29 mouse cellular contexts compared by ENCODE assay signal in the genomic region with DNA sequence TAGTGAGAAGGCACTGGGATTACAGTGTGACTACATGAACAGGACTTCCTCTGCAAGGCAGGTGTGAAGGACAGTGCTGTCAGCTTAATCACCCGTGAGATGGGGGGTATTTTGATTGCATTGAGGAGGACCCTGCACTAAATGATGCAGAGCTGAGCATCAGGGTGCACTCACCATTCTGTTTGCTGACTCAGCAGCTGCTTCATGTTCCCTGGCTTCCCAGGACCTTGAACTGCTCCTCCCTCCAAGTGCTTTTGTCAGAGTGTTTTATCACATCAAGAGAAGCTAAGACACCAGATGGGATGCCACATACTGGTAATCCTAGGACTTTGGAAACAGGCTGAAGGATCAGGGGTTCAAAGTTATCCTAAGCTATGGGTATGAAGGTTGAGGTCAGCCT. TPM values are rescaled to one million over a fixed set of nuclear protein-coding genes. Genes with fewer than 3 reads are reported as not detected.
DNase-seq lines count a peak whose midpoint lies in the region; ATAC-seq and TF ChIP-seq lines count a peak whose summit lies in the region.
"Had no signal": no experiment of that assay in that cellular context is flagged by ENCODE, and none has a peak within 500 bp of the region (broad histone marks: within the 10 kb centered on the region; RNA-seq: fewer than 3 reads in every experiment).

No protein-coding gene starts in this region.

- 75% methylated on average over 1 of the region's 1 CpGs for WGBS in hindbrain, postnatal 0 days
- 87% methylated on average over 1 of the region's 1 CpGs for WGBS in hindbrain, embryonic 11.5 days
- 47% methylated on average over 1 of the region's 1 CpGs for WGBS in kidney, embryonic 15.5 days
- WGBS in kidney, adult 2 months, result 45% methylated on average over 1 of the region's 1 CpGs

- dilution Hi-C loops in CH12.LX (cut with MboI; ENCODE audit: extremely low pct_ligation_motif_present, extremely low pct_unique_long_range_greater_than_20kb, low sequenced_read_pairs), result no loop called here

- no peak overlapping the region for H3K4me2 ChIP-seq in hindbrain, postnatal 0 days (ENCODE audit: low read depth, low read length)
- H3K4me2 ChIP-seq in hindbrain, embryonic 11.5 days (replicated peaks; ENCODE audit: low read depth, low read length), result no peak overlapping the region
- H3K4me2 ChIP-seq in kidney, embryonic 15.5 days, result no peak overlapping the region
- H3K4me2 ChIP-seq in CH12.LX (ENCODE audit: insufficient read depth, low read depth, poor library complexity, severe bottlenecking), result no peak overlapping the region
- H3K4me2 ChIP-seq: embryonic facial prominence, embryonic 13.5 days; embryonic facial prominence, embryonic 15.5 days; forebrain, embryonic 12.5 days had no signal

- peaks cover 19% of the 10 kb centered on the region for H3K79me2 ChIP-seq in CH12.LX (replicated peaks; ENCODE audit: control insufficient read depth, extremely low read depth, insufficient read depth, poor library complexity, severe bottlenecking)

- no peak overlapping the region for H3K27ac ChIP-seq in hindbrain, postnatal 0 days
- H3K27ac ChIP-seq in hindbrain, embryonic 11.5 days (ENCODE audit: low read depth, low read length), result no peak overlapping the region
- no peak overlapping the region for H3K27ac ChIP-seq in kidney, embryonic 15.5 days
- no peak overlapping the region for H3K27ac ChIP-seq in kidney, adult 2 months (ENCODE audit: insufficient read depth, low read depth, low read length)
- no peak overlapping the region for H3K27ac ChIP-seq in CH12.LX (ENCODE audit: insufficient read depth, low read depth)
- H3K27ac ChIP-seq in ES-E14 (ENCODE audit: insufficient read depth, low read depth, low read length, poor library complexity, severe bottlenecking), result no peak overlapping the region
- H3K27ac ChIP-seq in left cerebral cortex, adult 2 months, result no peak overlapping the region
- H3K27ac ChIP-seq: embryonic facial prominence, embryonic 13.5 days; embryonic facial prominence, embryonic 15.5 days; forebrain, embryonic 10.5 days; forebrain, embryonic 12.5 days had no signal

- no peak for TF ChIP-seq POLR2A in kidney, adult 2 months (IDR thresholded peaks at IDR 0.05; ENCODE audit: low read depth, low read length)
- no peak for TF ChIP-seq POLR2A in CH12.LX (IDR thresholded peaks at IDR 0.05; ENCODE audit: low read depth, low read length)

- no peak for TF ChIP-seq RAD21 in CH12.LX (IDR thresholded peaks at IDR 0.05; ENCODE audit: low read depth, low read length)

- H3K9ac ChIP-seq in hindbrain, postnatal 0 days (replicated peaks; ENCODE audit: low read length), result 0 out of 2 replicates have a peak overlapping the region, but pooled peaks have one; percentile 9
- no peak overlapping the region for H3K9ac ChIP-seq in hindbrain, embryonic 11.5 days (ENCODE audit: low read depth, low read length)
- no peak overlapping the region for H3K9ac ChIP-seq in kidney, embryonic 15.5 days
- H3K9ac ChIP-seq in CH12.LX (ENCODE audit: insufficient read depth, low read depth) (no peak overlapping the region), ES-E14 (ENCODE audit: insufficient read depth, low read depth, low read length, poor library complexity, severe bottlenecking) (no peak overlapping the region)
- H3K9ac ChIP-seq: embryonic facial prominence, embryonic 13.5 days; embryonic facial prominence, embryonic 15.5 days; forebrain, embryonic 12.5 days had no signal

- no peaks in the 10 kb centered on the region for H3K27me3 ChIP-seq in hindbrain, postnatal 0 days (ENCODE audit: insufficient read depth, low read length)
- H3K27me3 ChIP-seq in hindbrain, embryonic 11.5 days (ENCODE audit: control insufficient read depth, insufficient read depth, low read length), result peaks cover 17% of the 10 kb centered on the region
- H3K27me3 ChIP-seq in kidney, embryonic 15.5 days, result peaks cover 28% of the 10 kb centered on the region
- no peaks in the 10 kb centered on the region for H3K27me3 ChIP-seq in kidney, adult 2 months (replicated peaks; ENCODE audit: control insufficient read depth, insufficient read depth, low read length)
- no peaks in the 10 kb centered on the region for H3K27me3 ChIP-seq in CH12.LX (replicated peaks)
- H3K27me3 ChIP-seq: Patski had no signal

- no peak for TF ChIP-seq CTCF in hindbrain, postnatal 0 days (IDR thresholded peaks at IDR 0.05; ENCODE audit: low read depth)
- no peak for TF ChIP-seq CTCF in kidney, adult 2 months (conservative IDR thresholded peaks at IDR 0.05; ENCODE audit: insufficient read depth, insufficient read length, low read depth, low read length)
- no peak for TF ChIP-seq CTCF in CH12.LX (conservative IDR thresholded peaks at IDR 0.05 in 1 of 2, IDR thresholded peaks at IDR 0.05 in 1 of 2; ENCODE audit: low read depth in 2 of 2, low read length in 2 of 2)
- TF ChIP-seq CTCF in left cerebral cortex, adult 2 months (IDR thresholded peaks at IDR 0.05), result no peak

- no peak for DNase-seq in hindbrain, postnatal 0 days (ENCODE audit: low spot score)
- DNase-seq in hindbrain, embryonic 11.5 days (ENCODE audit: low spot score), result no peak
- no peak for DNase-seq in kidney, adult 2 months
- DNase-seq in CH12.LX (ENCODE audit: extremely low read depth) (no peak), ES-E14 (ENCODE audit: low read depth, low spot score) (no peak)
- no peak for DNase-seq in left cerebral cortex, adult 2 months (ENCODE audit: extremely low spot score in 1 of 2, low spot score in 2 of 2)
- no peak for DNase-seq in embryo, embryonic 9.5 days (ENCODE audit: extremely low spot score)
- DNase-seq: adrenal gland, adult 8-10 months; adrenal gland, postnatal 14 days; adrenal gland, postnatal 36 days; B cell, adult 2 months; cerebellum, adult 11-12 months; cerebellum, adult 2 months; cerebellum, adult 9-10 months; cerebellum, postnatal 10 days; cerebellum, postnatal 25 days had no signal

- H3K4me3 ChIP-seq in hindbrain, postnatal 0 days (ENCODE audit: low read length), result no peak overlapping the region
- no peak overlapping the region for H3K4me3 ChIP-seq in hindbrain, embryonic 11.5 days (ENCODE audit: low read depth, low read length)
- no peak overlapping the region for H3K4me3 ChIP-seq in kidney, embryonic 15.5 days (replicated peaks)
- H3K4me3 ChIP-seq in kidney, adult 2 months (ENCODE audit: insufficient read depth, low read depth, low read length), result no peak overlapping the region
- H3K4me3 ChIP-seq in CH12.LX (replicated peaks in 1 of 3; ENCODE audit: low read depth in 2 of 3, low read length in 2 of 3, poor library complexity in 1 of 3), result no peak overlapping the region
- H3K4me3 ChIP-seq in ES-E14 (ENCODE audit: insufficient read depth in 1 of 2, low read depth in 1 of 2, low read length in 2 of 2, poor library complexity in 1 of 2, severe bottlenecking in 1 of 2), result no peak overlapping the region
- H3K4me3 ChIP-seq in left cerebral cortex, adult 2 months, result no peak overlapping the region
- H3K4me3 ChIP-seq: embryonic facial prominence, embryonic 13.5 days; embryonic facial prominence, embryonic 15.5 days; erythroblast, embryonic 14.5 days; forebrain, embryonic 10.5 days; forebrain, embryonic 12.5 days had no signal

- in situ Hi-C loops in CH12.LX (cut with MboI; ENCODE audit: low pct_ligation_motif_present, low pct_unique_long_range_greater_than_20kb, low sequenced_read_pairs) (no loop called here), ES-E14 (cut with MboI; ENCODE audit: low sequenced_read_pairs in 2 of 2, unreplicated experiment in 2 of 2) (loop anchor here in 1 of 2 experiments (25.0 kb wide), 1 partner anchor 381 kb away; a partner anchor contains a TSS)

- no peaks in the 10 kb centered on the region for H3K4me1 ChIP-seq in hindbrain, postnatal 0 days (ENCODE audit: insufficient read depth, low read length)
- H3K4me1 ChIP-seq in hindbrain, embryonic 11.5 days (replicated peaks; ENCODE audit: control insufficient read depth, insufficient read depth, low read length), result no peaks in the 10 kb centered on the region; the same call in 1 of the 2 replicates
- peaks cover 16% of the 10 kb centered on the region for H3K4me1 ChIP-seq in kidney, embryonic 15.5 days
- H3K4me1 ChIP-seq in kidney, adult 2 months (ENCODE audit: control insufficient read depth, insufficient read depth, low read length), result no peaks in the 10 kb centered on the region; the same call in 1 of the 2 replicates
- H3K4me1 ChIP-seq in CH12.LX (ENCODE audit: control insufficient read depth in 1 of 2, insufficient read depth in 2 of 2) (peaks cover 0 to 12% of the 10 kb centered on the region in 2 experiments; a peak in 2 of 4 replicates), ES-E14 (ENCODE audit: control insufficient read depth in 2 of 2, insufficient read depth in 2 of 2, low read length in 2 of 2, poor library complexity in 1 of 2) (peaks cover 6 to 19% of the 10 kb centered on the region in 2 experiments; a peak in 3 of 4 replicates)

- no peak for TF ChIP-seq EP300 in CH12.LX (IDR thresholded peaks at IDR 0.05; ENCODE audit: low read length)

- ATAC-seq in hindbrain, postnatal 0 days, result no peak
- ATAC-seq in hindbrain, embryonic 11.5 days (ENCODE audit: low FRiP score), result no peak
- ATAC-seq in kidney, embryonic 15.5 days (replicated peaks; ENCODE audit: low FRiP score), result 0 out of 2 replicates have a peak, but pooled peaks have one; percentile 22
- ATAC-seq: activated CD4-positive, CD25-positive, alpha-beta regulatory T cell, adult 4 months; CD4-positive, CD25-positive, alpha-beta regulatory T cell, adult 4 months; forebrain, embryonic 14.5 days; forebrain, embryonic 16.5 days; Patski had no signal

- intact Hi-C loops in left cerebral cortex, adult 2 months (cut with DNase I), result no loop called here

- no peaks in the 10 kb centered on the region for H3K9me3 ChIP-seq in hindbrain, postnatal 0 days (ENCODE audit: low read length)
- H3K9me3 ChIP-seq in hindbrain, embryonic 11.5 days (ENCODE audit: control insufficient read depth, low read length), result no peaks in the 10 kb centered on the region
- H3K9me3 ChIP-seq in kidney, embryonic 15.5 days (replicated peaks), result no peaks in the 10 kb centered on the region
- H3K9me3 ChIP-seq in CH12.LX (replicated peaks; ENCODE audit: low read length) (peaks cover 13% of the 10 kb centered on the region), ES-E14 (ENCODE audit: control insufficient read depth, insufficient read depth, low read depth, low read length) (no peaks in the 10 kb centered on the region)
- H3K9me3 ChIP-seq: embryonic facial prominence, embryonic 13.5 days; embryonic facial prominence, embryonic 15.5 days had no signal

- peaks cover 2% of the 10 kb centered on the region; the same call in 1 of the 2 replicates for H3K36me3 ChIP-seq in hindbrain, postnatal 0 days (ENCODE audit: insufficient read depth, low read length)
- peaks cover 29% of the 10 kb centered on the region for H3K36me3 ChIP-seq in hindbrain, embryonic 11.5 days (ENCODE audit: control insufficient read depth, insufficient read depth, low read length)
- peaks cover 62% of the 10 kb centered on the region for H3K36me3 ChIP-seq in kidney, embryonic 15.5 days
- H3K36me3 ChIP-seq in kidney, adult 2 months (ENCODE audit: control insufficient read depth, insufficient read depth, low read length), result no peaks in the 10 kb centered on the region
- H3K36me3 ChIP-seq in CH12.LX (replicated peaks in 1 of 2; ENCODE audit: control insufficient read depth in 1 of 2, insufficient read depth in 1 of 2, low read length in 1 of 2) (peaks cover 48 to 79% of the 10 kb centered on the region in 2 experiments), ES-E14 (ENCODE audit: control insufficient read depth, insufficient read depth, low read length, poor library complexity, severe bottlenecking) (peaks cover 48% of the 10 kb centered on the region)

RNA-seq across cellular contexts. Expression of a gene that starts 4.6 kb away (rescaled TPM):
- total RNA-seq in hindbrain, postnatal 0 days (2014; rRNA removed), result 0.31 and 0.58 TPM in 2 replicates
- polyA plus RNA-seq in hindbrain, postnatal 0 days (2015; fragmentation: Nextera tagmentation; extraction: Ambion mirVana), result 0.09 TPM in 1 of 2 replicates, not detected in the other
- not detected in 2 replicates for polyA plus RNA-seq in hindbrain, embryonic 11.5 days (2014; fragmentation: Nextera tagmentation; extraction: Ambion mirVana)
- polyA plus RNA-seq in kidney, embryonic 15.5 days (2015; fragmentation: Nextera tagmentation; extraction: Ambion mirVana), result not detected in 2 replicates
- polyA plus RNA-seq in kidney, adult 2 months (2012; rRNA removed), result 0.08 and 0.10 TPM in 2 replicates
- total RNA-seq in CH12.LX (2012; rRNA removed), result not detected in 2 replicates
- total RNA-seq in CH12.LX (2014; rRNA removed), result not detected in 2 replicates
- not detected in 2 replicates for polyA plus RNA-seq in CH12.LX (2012; ENCODE audit: insufficient read length, low read depth)
- 0.36 and 0.58 TPM in 2 replicates for total RNA-seq in ES-E14 (2012; rRNA removed)
- under 1 TPM in 1 of 2 experiments, not detected in 1; 0.19 TPM for total RNA-seq in left cerebral cortex, adult 2 months (2021)
- total RNA-seq: adrenal gland, adult 18-20 months; adrenal gland, adult 8-10 months; adrenal gland, postnatal 14 days; adrenal gland, postnatal 36 days had no signal
- polyA plus RNA-seq: activated CD4-positive, CD25-positive, alpha-beta regulatory T cell, adult 4 months; CD4-positive, CD25-positive, alpha-beta regulatory T cell, adult 4 months; embryonic facial prominence, embryonic 11.5 days; embryonic facial prominence, embryonic 13.5 days; embryonic facial prominence, embryonic 15.5 days; erythroblast, embryonic 14.5 days; forebrain, embryonic 10.5 days; forebrain, embryonic 12.5 days; forebrain, embryonic 14.5 days; forebrain, embryonic 16.5 days had no signal

RNA-seq across cellular contexts. Expression of a gene that starts 6.9 kb away (rescaled TPM):
- 5.6 and 14.6 TPM in 2 replicates for total RNA-seq in hindbrain, postnatal 0 days (2014; rRNA removed)
- polyA plus RNA-seq in hindbrain, postnatal 0 days (2015; fragmentation: Nextera tagmentation; extraction: Ambion mirVana), result 45.3 and 50.4 TPM in 2 replicates
- polyA plus RNA-seq in hindbrain, embryonic 11.5 days (2014; fragmentation: Nextera tagmentation; extraction: Ambion mirVana), result 296 and 301 TPM in 2 replicates
- polyA plus RNA-seq in kidney, embryonic 15.5 days (2015; fragmentation: Nextera tagmentation; extraction: Ambion mirVana), result 310 and 329 TPM in 2 replicates
- polyA plus RNA-seq in kidney, adult 2 months (2012; rRNA removed), result 0.75 and 1.3 TPM in 2 replicates
- total RNA-seq in CH12.LX (2012; rRNA removed), result 193 and 237 TPM in 2 replicates
- 242 and 270 TPM in 2 replicates for total RNA-seq in CH12.LX (2014; rRNA removed)
- 286 and 289 TPM in 2 replicates for polyA plus RNA-seq in CH12.LX (2012; ENCODE audit: insufficient read length, low read depth)
- 125 and 166 TPM in 2 replicates for total RNA-seq in ES-E14 (2012; rRNA removed)
- total RNA-seq in left cerebral cortex, adult 2 months (2021), result 1 to 10 TPM in 1 of 2 experiments, under 1 TPM in 1; 0.95 to 1.3 TPM

RNA-seq across cellular contexts. Expression of a gene that starts 17.3 kb away (rescaled TPM):
- total RNA-seq in hindbrain, postnatal 0 days (2014; rRNA removed), result 1.9 and 4.7 TPM in 2 replicates
- 2.0 and 3.4 TPM in 2 replicates for polyA plus RNA-seq in hindbrain, postnatal 0 days (2015; fragmentation: Nextera tagmentation; extraction: Ambion mirVana)
- polyA plus RNA-seq in hindbrain, embryonic 11.5 days (2014; fragmentation: Nextera tagmentation; extraction: Ambion mirVana), result 1.4 and 1.7 TPM in 2 replicates
- polyA plus RNA-seq in kidney, embryonic 15.5 days (2015; fragmentation: Nextera tagmentation; extraction: Ambion mirVana), result 5.3 TPM in 2 replicates
- polyA plus RNA-seq in kidney, adult 2 months (2012; rRNA removed), result 14.9 and 20.1 TPM in 2 replicates
- total RNA-seq in CH12.LX (2012; rRNA removed), result not detected in 2 replicates
- total RNA-seq in CH12.LX (2014; rRNA removed), result not detected in 2 replicates
- not detected in 2 replicates for polyA plus RNA-seq in CH12.LX (2012; ENCODE audit: insufficient read length, low read depth)
- 1.2 and 3.1 TPM in 2 replicates for total RNA-seq in ES-E14 (2012; rRNA removed)
- total RNA-seq in left cerebral cortex, adult 2 months (2021), result 1 to 10 TPM; 4.7 to 5.4 TPM

RNA-seq across cellular contexts. Expression of a gene that starts 30.1 kb away (rescaled TPM):
- total RNA-seq in hindbrain, postnatal 0 days (2014; rRNA removed), result 26.1 and 31.5 TPM in 2 replicates
- polyA plus RNA-seq in hindbrain, postnatal 0 days (2015; fragmentation: Nextera tagmentation; extraction: Ambion mirVana), result 21.2 and 25.0 TPM in 2 replicates
- 73.3 and 84.3 TPM in 2 replicates for polyA plus RNA-seq in hindbrain, embryonic 11.5 days (2014; fragmentation: Nextera tagmentation; extraction: Ambion mirVana)
- polyA plus RNA-seq in kidney, embryonic 15.5 days (2015; fragmentation: Nextera tagmentation; extraction: Ambion mirVana), result 127 and 128 TPM in 2 replicates
- polyA plus RNA-seq in kidney, adult 2 months (2012; rRNA removed), result 15.5 and 15.8 TPM in 2 replicates
- 235 and 236 TPM in 2 replicates for total RNA-seq in CH12.LX (2012; rRNA removed)
- total RNA-seq in CH12.LX (2014; rRNA removed), result 146 and 149 TPM in 2 replicates
- 158 and 179 TPM in 2 replicates for polyA plus RNA-seq in CH12.LX (2012; ENCODE audit: insufficient read length, low read depth)
- total RNA-seq in ES-E14 (2012; rRNA removed), result 77.5 and 89.3 TPM in 2 replicates
- total RNA-seq in left cerebral cortex, adult 2 months (2021), result 1 to 10 TPM in 1 of 2 experiments, under 1 TPM in 1; 0.81 to 1.0 TPM

RNA-seq across cellular contexts. Expression of a gene that starts 30.3 kb away (rescaled TPM):
- 4.8 and 7.5 TPM in 2 replicates for total RNA-seq in hindbrain, postnatal 0 days (2014; rRNA removed)
- polyA plus RNA-seq in hindbrain, postnatal 0 days (2015; fragmentation: Nextera tagmentation; extraction: Ambion mirVana), result 7.9 and 9.0 TPM in 2 replicates
- polyA plus RNA-seq in hindbrain, embryonic 11.5 days (2014; fragmentation: Nextera tagmentation; extraction: Ambion mirVana), result 3.4 and 3.5 TPM in 2 replicates
- 3.9 and 6.7 TPM in 2 replicates for polyA plus RNA-seq in kidney, embryonic 15.5 days (2015; fragmentation: Nextera tagmentation; extraction: Ambion mirVana)
- 85.6 and 89.7 TPM in 2 replicates for polyA plus RNA-seq in kidney, adult 2 months (2012; rRNA removed)
- total RNA-seq in CH12.LX (2012; rRNA removed) (6.8 and 7.3 TPM in 2 replicates), CH12.LX (2014; rRNA removed) (5.0 and 5.7 TPM in 2 replicates), ES-E14 (2012; rRNA removed) (1.8 and 2.4 TPM in 2 replicates)
- polyA plus RNA-seq in CH12.LX (2012; ENCODE audit: insufficient read length, low read depth), result 7.1 and 7.5 TPM in 2 replicates
- total RNA-seq in left cerebral cortex, adult 2 months (2021), result 1 to 10 TPM; 5.2 to 8.5 TPM

Comparison
In these comparisons a context has a peak if more than half of its experiments do, and no peak if none do; other contexts are left out.
1. RNA of a gene that starts 6.9 kb away (polyA plus RNA-seq): 310 to 329 TPM in kidney, embryonic 15.5 days, 296 to 301 TPM in hindbrain, embryonic 11.5 days, 286 to 289 TPM in CH12.LX and 45.3 to 50.4 TPM in hindbrain, postnatal 0 days; 0.75 to 1.3 TPM in kidney, adult 2 months; every median in the first group is over 10 times any median in the second.